Mouse (Mus musculus) lung, postnatal 0 days (tissue): ENCODE measurements around the gene Fam160a2. TPM values are rescaled to one million over a fixed set of nuclear protein-coding genes. Genes with fewer than 3 reads are reported as not detected.
"Not testable (repeated sequence)": the region's sequence is repeated elsewhere in the genome, so short reads cannot be mapped to it uniquely, and the experiment has no call there.

Experiments used
- ATAC-seq: fragments of 200-750 bp; cut with Nextera tagmentation; 2 replicates; pipeline ENCODE4 v1.8.0; 2017; ENCODE audit warnings: moderate library complexity
- DNase-seq: peaks from one replicate; pipeline ENCODE4 v3.0.0-alpha.2; 2016; ENCODE audit warnings: low spot score
- H3K27ac ChIP-seq: fragments of 300-500 bp; sonication (generic); 2 replicates; pipeline ENCODE4 v1.5.1; 2014; ENCODE audit warnings: antibody characterized with exemption, mild to moderate bottlenecking, low read length, mixed read lengths
- H3K27me3 ChIP-seq: fragments of 300-500 bp; sonication (generic); replicated peaks from 2 replicates; pipeline ENCODE4 v1.6.1; 2014; ENCODE audit warnings: low read length, mixed read lengths; ENCODE audit not compliant: insufficient read depth
- H3K36me3 ChIP-seq: fragments of 300-500 bp; sonication (generic); 2 replicates; pipeline ENCODE4 v1.6.1; 2014; ENCODE audit warnings: low read length, mixed read lengths; ENCODE audit not compliant: insufficient read depth
- H3K4me1 ChIP-seq: fragments of 300-500 bp; sonication (generic); 2 replicates; pipeline ENCODE4 v1.6.1; 2014; ENCODE audit warnings: antibody characterized with exemption, low read depth, low read length, mixed read lengths; ENCODE audit not compliant: insufficient read depth
- H3K4me2 ChIP-seq: fragments of 300-500 bp; sonication (generic); replicated peaks from 2 replicates; pipeline ENCODE4 v1.6.1; 2014; ENCODE audit warnings: low read depth, mild to moderate bottlenecking, low read length, moderate library complexity, mixed read lengths
- H3K4me3 ChIP-seq: fragments of 300-500 bp; sonication (generic); 2 replicates; pipeline ENCODE4 v1.5.1; 2014; ENCODE audit warnings: low read depth, low read length
- H3K9ac ChIP-seq: fragments of 300-500 bp; sonication (generic); replicated peaks from 2 replicates; pipeline ENCODE4 v1.6.1; 2014; ENCODE audit warnings: low read depth, mild to moderate bottlenecking
- H3K9me3 ChIP-seq: fragments of 300-500 bp; sonication (generic); 2 replicates; pipeline ENCODE4 v1.6.1; 2016; ENCODE audit warnings: low read length, mixed read lengths
- CTCF ChIP-seq: IDR thresholded peaks from 2 replicates; pipeline ENCODE4 v1.5.1; 2016; ENCODE audit warnings: antibody characterized with exemption, mild to moderate bottlenecking
- EP300 ChIP-seq: IDR thresholded peaks from 2 replicates; pipeline ENCODE4 v1.6.1; 2016; ENCODE audit warnings: antibody characterized with exemption, mild to moderate bottlenecking, control low read depth
- WGBS: fragments of 180-500 bp; shearing (Covaris S2); extraction: QIAGEN DNeasy Blood & Tissue Kit; methylation state at CpG from one replicate; pipeline ENCODE4 v1.1.7; 2014; 5-methylcytosine and 5-hydroxymethylcytosine counted together
- polyA plus RNA-seq: library from polyadenylated mRNA; unstranded; fragments of >200 nt; fragmentation: Nextera tagmentation; extraction: Ambion mirVana; gene quantifications from 2 replicates; pipeline ENCODE4 v1.2.1, GENCODE M21; 2015

Gene Fam160a2
- polyA plus RNA-seq, 1 experiment from 2014 or later = 26.0 TPM

DNA sequence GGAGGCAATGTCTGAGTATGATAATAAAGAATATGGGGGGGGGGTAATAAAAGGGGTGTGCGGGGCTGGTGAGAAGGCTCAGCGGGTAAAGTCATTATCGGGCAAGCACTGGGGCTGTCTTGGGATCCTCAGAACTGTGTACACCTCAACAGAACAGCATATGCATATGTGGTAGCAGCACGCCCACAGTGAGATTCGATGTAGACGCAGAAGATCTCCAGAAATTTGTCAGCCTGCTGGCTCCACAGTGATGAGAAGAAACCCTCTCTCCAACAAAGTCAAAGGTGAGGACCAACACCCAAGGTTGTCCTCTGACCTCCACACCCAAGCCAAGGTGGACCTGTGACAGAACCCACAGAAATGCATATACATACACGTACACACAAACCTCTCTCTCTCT, 16.7 kb upstream of the Fam160a2 start:
- H3K4me3 ChIP-seq = no peak overlapping the region
- H3K9me3 ChIP-seq = no peaks in the 10 kb centered on the region
- H3K4me1 ChIP-seq = no peaks in the 10 kb centered on the region
- no peak for TF ChIP-seq CTCF
- no peak for TF ChIP-seq EP300
- H3K36me3 ChIP-seq = no peaks in the 10 kb centered on the region
- H3K4me2 ChIP-seq = no peak overlapping the region
- ATAC-seq = no peak
- WGBS = 92% methylated on average over 7 of the region's 7 CpGs
- H3K9ac ChIP-seq = no peak overlapping the region
- H3K27ac ChIP-seq = no peak overlapping the region
- no peak for DNase-seq
- H3K27me3 ChIP-seq = no peaks in the 10 kb centered on the region

DNA sequence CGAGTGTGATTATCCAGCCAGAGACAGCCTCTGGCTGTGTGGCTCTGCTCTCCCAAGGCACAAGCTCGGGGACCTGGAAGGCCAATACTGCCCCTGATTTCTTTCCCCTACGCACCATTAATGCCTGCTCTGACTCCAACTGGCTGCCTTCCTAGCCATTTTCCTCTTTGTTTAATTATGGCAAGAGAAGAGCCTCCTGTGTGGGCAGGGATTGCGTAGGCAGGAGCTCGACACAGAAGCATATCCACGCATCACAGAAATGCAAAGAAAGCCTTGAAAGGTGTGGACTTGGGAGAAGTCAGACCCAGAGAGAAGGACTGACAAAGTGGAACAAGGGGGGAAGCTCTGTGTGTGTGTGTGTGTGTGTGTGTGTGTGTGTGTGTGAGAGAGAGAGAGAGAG, 14.5 kb upstream of the Fam160a2 start:
- no peaks in the 10 kb centered on the region for H3K9me3 ChIP-seq
- H3K27me3 ChIP-seq = no peaks in the 10 kb centered on the region
- 47% methylated on average over 6 of the region's 6 CpGs for WGBS
- DNase-seq (no peak), ATAC-seq (no peak)
- no peak overlapping the region for H3K9ac ChIP-seq
- no peaks in the 10 kb centered on the region for H3K4me1 ChIP-seq
- H3K27ac ChIP-seq = no peak overlapping the region
- no peak for TF ChIP-seq EP300
- no peak for TF ChIP-seq CTCF
- no peak overlapping the region for H3K4me2 ChIP-seq
- H3K4me3 ChIP-seq = no peak overlapping the region
- H3K36me3 ChIP-seq = no peaks in the 10 kb centered on the region

DNA sequence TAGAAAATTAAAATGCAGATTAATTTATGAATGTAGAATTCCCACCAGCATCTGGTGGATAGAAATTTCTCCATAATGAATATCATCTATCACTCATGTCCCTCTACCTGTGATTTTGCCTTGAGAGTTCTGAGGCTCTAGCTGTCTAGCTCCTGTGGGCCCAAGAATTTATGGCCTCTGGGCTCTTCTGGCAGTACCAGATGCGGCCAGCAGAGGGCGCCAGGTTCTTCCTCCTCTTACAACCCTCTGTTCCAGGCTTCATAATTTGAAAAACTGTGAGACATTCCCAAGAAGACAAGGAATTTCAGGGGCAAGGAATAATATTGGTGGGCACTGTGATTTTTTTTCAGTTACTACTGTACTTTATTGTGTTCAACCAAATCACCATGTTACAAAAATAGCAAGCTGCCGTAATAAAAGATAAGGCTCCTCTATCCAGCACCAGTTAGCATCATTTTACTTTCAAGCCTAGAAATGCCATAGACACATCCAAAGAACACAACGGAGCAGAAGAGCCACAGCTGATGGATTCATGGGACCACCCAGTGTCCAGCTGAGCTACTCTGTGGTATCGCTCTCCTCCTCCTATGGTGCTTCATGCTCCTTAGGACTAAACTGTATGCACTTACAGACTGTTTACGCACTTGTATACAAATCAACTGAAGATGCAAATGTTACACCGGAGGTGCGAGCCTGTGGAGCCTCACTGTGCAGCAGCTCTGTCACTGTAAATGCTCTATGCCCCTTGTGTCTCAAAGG, 12.2 kb upstream of the Fam160a2 start:
- not testable (repeated sequence) for H3K9me3 ChIP-seq, H3K27me3 ChIP-seq, H3K36me3 ChIP-seq, H3K4me1 ChIP-seq, H3K4me3 ChIP-seq, H3K27ac ChIP-seq, H3K9ac ChIP-seq, H3K4me2 ChIP-seq, ATAC-seq
- DNase-seq = peak; percentile 68
- TF ChIP-seq CTCF = peak; percentile 93
- WGBS = 55% methylated on average over 8 of the region's 8 CpGs

DNA sequence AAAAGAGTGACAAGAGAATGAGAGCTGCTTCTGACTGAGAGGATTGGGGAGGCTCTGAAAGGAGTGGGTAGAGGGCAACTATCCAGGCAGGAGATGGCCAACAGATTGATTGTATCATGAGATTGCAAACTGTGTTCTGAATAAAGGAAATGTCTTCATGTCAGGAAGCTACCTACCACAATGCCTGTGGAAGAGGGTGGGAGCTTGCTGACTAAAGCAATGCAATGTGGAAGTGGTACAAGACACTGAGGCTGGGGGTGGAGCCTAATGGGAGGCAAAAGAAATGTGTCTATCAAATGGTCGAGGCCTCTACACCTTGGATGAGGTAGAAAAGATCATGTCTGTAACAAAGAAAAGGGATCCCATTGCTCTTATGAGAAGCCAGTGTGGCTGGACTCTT, 6.5 kb upstream of the Fam160a2 start:
- no peak overlapping the region for H3K4me2 ChIP-seq
- DNase-seq (no peak), ATAC-seq (no peak)
- H3K36me3 ChIP-seq = no peaks in the 10 kb centered on the region
- 54% methylated on average over 1 of the region's 1 CpGs for WGBS
- H3K27ac ChIP-seq = no peak overlapping the region
- H3K4me1 ChIP-seq = no peaks in the 10 kb centered on the region
- no peak for TF ChIP-seq CTCF
- TF ChIP-seq EP300 = no peak
- H3K9ac ChIP-seq = no peak overlapping the region
- H3K9me3 ChIP-seq = no peaks in the 10 kb centered on the region
- no peaks in the 10 kb centered on the region for H3K27me3 ChIP-seq
- H3K4me3 ChIP-seq = no peak overlapping the region

DNA sequence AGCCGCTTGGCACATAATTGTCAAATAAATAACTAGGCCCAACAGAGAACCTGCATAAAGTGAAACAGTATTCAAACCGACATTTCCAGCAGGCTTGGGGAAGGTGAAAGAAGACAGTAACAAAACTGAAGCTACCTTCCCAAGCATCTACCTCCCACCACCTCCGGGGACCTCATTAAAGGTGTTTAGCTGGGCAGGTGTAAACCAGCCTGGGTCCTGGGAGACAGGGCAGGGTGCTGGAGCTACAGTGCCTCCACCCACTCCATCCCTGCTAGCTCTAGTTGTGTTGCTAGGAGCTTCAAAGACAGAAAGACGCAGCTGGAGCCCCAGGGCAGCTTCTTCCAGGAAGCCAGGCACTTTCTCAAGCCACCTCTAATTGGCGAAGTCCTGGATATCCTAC, 4.4 kb upstream of the Fam160a2 start, which contains the start of gene Cnga4:
Gene Cnga4 (plus strand): TSS at position 301 of the 400 bp plus-strand sequence.
- Histone ChIP-seq H3K9me3 (no peaks in the 10 kb centered on the region), H3K9ac (no peak within 1 kb of the TSS), H3K27ac (no peak within 1 kb of the TSS), H3K4me2 (no peak within 1 kb of the TSS), H3K4me1 (0 out of 2 replicates have a peak, but pooled peaks cover under 1% of the 10 kb centered on the region), H3K27me3 (no peaks in the 10 kb centered on the region), H3K4me3 (no peak within 1 kb of the TSS), H3K36me3 (no peaks in the 10 kb centered on the region)
- TF ChIP-seq EP300 = no peak
- DNase-seq = no peak
- WGBS = 61% methylated on average over 5 of the region's 5 CpGs
- ATAC-seq = no peak

DNA sequence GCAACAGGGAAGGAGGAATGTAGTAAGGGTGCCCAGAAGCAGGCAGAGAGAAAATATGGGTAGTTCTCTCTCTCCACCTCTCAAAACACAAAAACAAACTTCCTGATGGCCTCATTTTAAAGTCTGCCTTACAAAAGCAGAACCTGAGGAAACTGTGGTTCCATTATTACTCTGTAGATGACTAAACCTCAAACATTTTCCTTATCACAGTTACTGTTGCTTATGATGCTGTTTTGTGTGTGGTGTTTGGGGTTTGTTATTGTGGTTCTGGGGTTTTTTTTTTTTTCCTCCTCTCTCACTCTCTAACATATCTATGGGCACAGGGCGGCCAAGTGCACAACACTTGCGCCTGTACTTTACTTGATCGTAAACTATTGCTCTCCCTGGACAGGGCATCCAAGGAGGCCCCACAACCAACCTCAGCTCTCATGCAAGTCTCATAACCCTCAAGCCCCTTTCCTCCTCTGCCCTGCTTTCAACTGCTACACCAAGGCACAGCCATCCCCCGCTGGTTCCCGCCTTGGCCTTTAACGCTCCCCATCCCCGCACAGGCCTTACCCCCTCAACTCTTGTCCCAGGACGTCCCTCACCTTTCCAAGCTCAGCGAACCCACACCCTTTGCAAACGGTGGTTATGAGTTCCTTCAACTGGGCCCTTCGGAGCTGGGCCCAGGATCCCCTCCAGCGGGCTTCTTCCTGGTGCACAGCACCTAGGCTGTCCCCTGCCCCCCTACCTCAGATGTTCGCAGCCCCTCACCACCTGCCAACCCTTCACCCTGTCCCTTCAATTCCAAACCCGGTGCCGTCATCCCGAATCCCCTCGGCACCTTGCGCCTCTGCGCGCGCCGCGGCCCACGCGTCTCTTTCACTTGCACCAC, 558 bp downstream of the Fam160a2 start:
- Histone ChIP-seq H3K9me3 (no peaks in the 10 kb centered on the region), H3K9ac (peak overlapping the region; percentile 80), H3K27me3 (no peaks in the 10 kb centered on the region), H3K4me1 (0 out of 2 replicates have a peak, but pooled peaks cover 2% of the 10 kb centered on the region), H3K4me3 (peak overlapping the region; percentile 79), H3K36me3 (no peaks in the 10 kb centered on the region), H3K4me2 (peak overlapping the region; percentile 84), H3K27ac (peak overlapping the region; percentile 49)
- no peak for TF ChIP-seq CTCF
- TF ChIP-seq EP300 = no peak
- DNase-seq = peak; percentile 29
- under 1% methylated on average over 25 of the region's 25 CpGs for WGBS
- no peak for ATAC-seq
